Mouse (Mus musculus): ENCODE data around the gene Klhl26. TPM values are rescaled to one million over a fixed set of nuclear protein-coding genes. Genes with fewer than 3 reads are reported as not detected.
"Not testable (repeated sequence)": the region's sequence is repeated elsewhere in the genome, so short reads cannot be mapped to it uniquely, and the experiment has no call there.

Gene Klhl26
- 10 to 100 TPM; 39.1 to 42.8 (median 40.4) TPM for total RNA-seq (2022)

DNA sequence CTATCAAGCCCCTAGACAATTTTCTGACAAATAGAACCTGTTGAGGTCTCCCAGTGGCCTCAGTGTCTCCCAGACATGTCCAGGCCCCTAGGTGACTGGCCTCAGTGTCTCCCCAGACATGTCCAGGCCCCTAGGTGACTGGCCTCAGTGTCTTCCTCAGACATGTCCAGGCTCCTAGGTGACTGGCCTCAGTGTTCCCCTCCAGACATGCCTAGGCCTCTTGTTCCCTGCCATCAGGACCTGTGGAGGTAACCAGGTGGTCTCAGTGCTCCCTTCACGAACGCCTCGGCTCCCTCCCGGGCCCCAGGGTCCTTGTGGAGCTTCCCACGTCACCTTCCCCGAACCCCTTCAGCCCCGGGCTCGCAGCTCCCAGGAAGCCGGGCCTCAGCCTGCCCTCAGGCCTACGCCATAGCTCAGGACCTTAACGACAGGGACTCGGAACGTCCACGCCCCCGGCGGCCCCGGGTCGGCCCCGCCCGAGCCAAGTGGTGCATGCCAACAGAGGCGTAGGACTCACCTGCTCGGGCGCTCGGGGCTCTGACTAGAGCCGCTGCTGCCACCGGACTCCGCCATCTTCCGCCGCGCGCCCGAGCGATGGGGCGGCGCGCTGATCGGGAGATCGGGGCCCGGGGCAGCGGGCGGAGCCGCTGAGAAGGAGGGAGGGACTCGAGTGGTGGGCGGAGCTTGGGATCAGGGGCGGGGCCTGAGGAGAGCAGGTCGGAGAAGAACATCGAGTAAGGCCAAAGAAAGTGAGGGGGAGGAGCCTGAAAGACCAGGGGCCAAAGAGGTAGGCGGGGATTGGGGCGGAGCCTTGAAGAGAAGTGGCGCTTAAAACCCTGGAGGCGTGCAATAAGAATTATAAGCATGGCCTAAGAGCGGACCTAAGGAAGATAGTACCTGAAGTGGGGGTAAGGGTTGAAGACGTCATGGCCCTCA, at the start of gene Klhl26:
TSS of gene Klhl26 (minus strand) at position 636 of the 936 bp plus-strand sequence.
- peak; percentile 80 to 88 for DNase-seq (ENCODE audit: low spot score in 2 of 2)

- peak; percentile 90 to 96 for DNase-seq (ENCODE audit: low spot score in 2 of 2)
Observed at GRCm38 (mm10) chr8:70522592-70523403, 46.0 kb upstream of the Klhl26 start.

GRCm38 (mm10) chr8:70519606-70520005, 42.8 kb upstream of the Klhl26 start:
- DNase-seq (ENCODE audit: low spot score in 2 of 2) = no peak

DNA sequence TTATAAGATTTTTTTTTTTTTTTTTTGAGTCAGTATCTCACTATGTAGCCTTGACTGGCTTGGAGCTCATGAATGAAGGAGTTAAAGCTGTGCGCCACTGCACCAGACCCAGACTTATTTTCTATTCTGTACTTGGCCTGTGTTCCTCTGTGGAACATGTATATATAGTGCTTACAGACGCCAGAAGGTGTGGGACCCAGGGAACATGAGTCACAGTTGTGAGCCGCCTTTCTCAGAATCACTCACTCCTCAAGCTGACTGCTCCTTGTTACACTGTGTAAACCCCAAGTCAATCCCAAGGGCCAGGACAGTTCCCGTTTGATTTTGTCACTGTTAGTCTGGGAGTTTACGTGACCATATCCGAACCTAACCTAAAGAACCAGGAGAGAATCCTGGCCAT, 42.3 kb upstream of the Klhl26 start:
- DNase-seq (ENCODE audit: low spot score in 2 of 2) = no peak

DNA sequence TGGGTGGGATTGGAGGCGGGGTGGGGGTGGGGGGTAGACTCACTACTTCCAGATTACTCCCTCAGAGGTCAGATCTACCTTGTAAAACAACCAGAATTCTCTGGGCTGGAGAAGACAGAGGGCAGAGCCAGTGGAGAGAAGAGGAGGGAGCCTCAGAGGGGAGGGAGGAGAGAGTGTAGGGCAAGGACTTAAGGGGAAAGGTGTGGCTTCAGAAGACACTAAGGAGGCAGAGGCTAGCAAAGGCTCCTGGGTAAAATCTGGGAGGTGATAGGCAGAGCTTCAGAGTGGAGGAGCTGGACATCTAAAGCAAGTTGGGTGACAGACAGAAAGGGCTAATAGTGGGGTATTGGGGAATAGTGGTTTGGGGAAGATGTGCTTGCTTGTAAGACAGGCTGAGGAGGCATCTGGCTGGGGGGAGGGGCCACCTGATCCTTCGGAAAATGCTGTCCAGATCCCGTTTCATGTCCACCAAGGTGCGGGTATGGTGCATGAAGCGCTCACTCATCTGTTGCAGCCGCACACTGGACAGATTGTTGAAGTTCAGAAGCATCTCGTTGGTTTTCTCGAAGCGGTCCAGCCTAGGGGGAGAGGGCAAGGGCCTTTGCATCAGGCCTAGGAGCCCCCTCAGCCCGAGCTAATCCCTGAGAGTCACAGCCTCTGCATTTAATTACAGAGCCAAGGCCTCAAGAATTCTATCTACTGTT, 41.3 kb upstream of the Klhl26 start:
- no peak for DNase-seq (ENCODE audit: low spot score in 2 of 2)

DNA sequence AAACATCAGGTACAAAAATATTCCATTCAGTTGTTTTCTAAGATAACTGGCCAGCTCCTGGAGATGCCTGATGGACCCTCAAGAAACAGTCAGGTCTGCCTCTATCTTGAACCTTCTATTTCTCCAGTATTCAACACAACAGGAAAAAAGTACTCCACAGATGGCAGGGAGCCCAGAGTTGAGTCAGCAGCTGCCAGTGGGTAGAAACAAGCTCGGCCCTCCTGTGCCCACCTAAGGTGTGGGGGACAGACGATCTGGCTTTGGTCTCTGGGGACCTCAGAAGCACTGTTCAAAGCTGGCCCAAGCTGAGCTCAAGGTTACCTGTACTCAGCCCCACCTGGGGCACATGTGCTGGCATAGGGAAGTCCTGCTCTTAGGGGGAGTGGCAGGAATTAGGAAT, 36.7 kb upstream of the Klhl26 start:
- no peak for DNase-seq (ENCODE audit: low spot score in 2 of 2)

GRCm38 (mm10) chr8:70512253-70512903, 35.6 kb upstream of the Klhl26 start:
- DNase-seq (ENCODE audit: low spot score in 2 of 2) = no peak

- no peak for DNase-seq (ENCODE audit: low spot score in 2 of 2)
Observed at GRCm38 (mm10) chr8:70511770-70512169, 35.0 kb upstream of the Klhl26 start.

DNA sequence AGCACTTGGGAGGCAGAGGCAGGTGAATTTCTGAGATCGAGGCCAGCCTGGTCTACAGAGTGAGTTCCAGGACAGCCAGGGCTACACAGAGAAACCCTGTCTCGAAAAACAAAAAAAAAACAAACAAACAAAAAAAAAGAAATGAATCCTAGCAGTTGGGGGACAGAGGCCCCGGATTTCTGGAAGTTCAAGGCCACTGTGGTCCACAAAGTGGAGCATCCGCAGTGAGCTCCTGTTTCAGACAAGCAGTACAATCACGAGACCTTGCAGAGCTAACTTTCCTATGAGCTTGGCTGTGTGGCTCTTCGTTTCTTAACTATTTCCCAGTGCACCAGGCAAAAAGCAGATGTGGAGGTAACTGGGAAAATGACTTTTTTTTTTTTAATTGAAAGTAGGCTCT, 34.4 kb upstream of the Klhl26 start:
- not testable (repeated sequence) for DNase-seq (ENCODE audit: low spot score in 2 of 2)

DNA sequence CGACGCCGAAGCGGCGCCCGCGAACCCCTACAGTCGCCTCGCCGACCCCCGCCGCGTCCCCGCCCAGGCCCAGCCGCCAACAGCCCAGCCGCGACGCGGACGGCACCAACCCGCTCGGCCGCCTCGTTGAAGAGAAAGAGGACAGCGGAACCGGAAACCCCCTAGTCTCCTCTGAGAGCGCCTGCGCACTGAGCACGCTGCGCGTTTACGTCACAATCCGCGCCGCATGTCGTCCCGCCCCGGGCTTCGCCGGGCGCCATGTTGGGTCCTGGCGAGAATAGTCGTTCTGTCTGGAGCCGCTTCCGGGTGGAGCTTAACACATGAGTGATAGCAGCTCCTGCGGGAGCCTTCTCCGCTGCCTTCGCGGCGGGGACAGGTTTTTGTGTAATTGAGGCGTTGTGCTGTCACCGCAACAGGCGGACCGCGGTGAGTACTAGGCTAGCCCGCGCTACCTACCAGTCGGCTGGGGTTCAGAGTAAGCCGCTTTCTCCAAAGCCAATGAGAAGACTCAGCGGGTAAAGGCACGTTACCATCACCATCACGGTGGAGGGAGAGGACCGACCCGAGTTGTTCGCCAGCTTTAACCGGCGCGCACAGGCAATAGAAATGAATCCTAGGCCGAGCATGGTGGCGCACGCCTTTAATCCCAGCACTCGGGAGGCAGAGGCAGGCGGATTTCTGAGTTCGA, 33.6 kb upstream of the Klhl26 start, which contains the start of gene Uba52:
TSS of gene Uba52 (minus strand) at position 574 of the 688 bp plus-strand sequence.
- DNase-seq (ENCODE audit: low spot score in 2 of 2) = peak; percentile 93 to 96

DNA sequence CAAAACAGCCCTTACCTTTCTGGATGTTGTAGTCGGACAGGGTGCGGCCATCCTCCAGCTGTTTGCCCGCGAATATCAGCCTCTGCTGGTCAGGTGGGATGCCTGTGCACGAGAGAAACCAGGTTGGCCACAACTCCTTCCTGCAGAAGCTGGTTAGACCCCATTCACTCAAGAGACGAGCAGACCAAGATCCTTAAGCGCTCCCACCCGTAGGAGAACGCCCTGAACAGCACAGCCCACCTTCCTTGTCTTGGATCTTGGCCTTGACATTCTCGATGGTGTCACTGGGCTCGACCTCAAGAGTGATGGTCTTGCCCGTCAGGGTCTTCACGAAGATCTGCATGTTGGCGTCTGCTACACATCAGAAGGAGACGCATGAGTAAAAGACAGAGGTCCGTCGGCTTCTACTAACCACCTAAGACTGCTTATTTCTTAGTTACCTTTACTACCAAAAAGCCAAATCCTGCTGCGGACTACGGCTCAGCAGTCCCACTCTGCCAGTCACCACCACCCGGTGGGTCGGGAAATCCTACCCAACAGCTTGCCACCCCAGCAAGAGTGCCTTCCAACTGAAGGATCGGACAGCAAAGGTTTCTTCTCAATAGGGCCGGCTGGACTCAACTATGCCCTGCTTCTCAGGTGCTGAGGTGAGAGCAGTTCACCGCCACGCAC, 32.6 kb upstream of the Klhl26 start:
- no peak for DNase-seq (ENCODE audit: low spot score in 2 of 2)

DNA sequence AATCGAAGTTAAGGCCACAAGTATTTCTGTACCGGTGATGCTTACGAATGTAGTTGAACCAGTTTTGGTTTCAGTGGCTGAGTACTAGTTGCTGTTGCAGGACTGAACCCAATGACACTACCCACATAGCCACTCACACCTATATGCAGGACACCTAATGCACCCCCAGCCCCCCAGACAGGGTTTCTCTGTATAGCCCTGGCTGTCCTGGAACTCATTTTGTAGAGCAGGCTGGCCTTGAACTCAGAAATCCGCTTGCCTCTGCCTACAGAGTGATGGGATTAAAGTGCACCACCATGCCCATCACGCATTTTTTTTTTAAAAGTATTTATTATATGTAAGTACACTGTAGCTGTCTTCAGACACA, 30.2 kb upstream of the Klhl26 start:
- no peak for DNase-seq (ENCODE audit: low spot score in 2 of 2)

GRCm38 (mm10) chr8:70506328-70507026, 29.7 kb upstream of the Klhl26 start, which contains the start of gene Rex1bd:
Gene Rex1bd (minus strand): TSS chr8:70506752.
- DNase-seq (ENCODE audit: low spot score in 2 of 2) = peak; percentile 87 to 91

DNA sequence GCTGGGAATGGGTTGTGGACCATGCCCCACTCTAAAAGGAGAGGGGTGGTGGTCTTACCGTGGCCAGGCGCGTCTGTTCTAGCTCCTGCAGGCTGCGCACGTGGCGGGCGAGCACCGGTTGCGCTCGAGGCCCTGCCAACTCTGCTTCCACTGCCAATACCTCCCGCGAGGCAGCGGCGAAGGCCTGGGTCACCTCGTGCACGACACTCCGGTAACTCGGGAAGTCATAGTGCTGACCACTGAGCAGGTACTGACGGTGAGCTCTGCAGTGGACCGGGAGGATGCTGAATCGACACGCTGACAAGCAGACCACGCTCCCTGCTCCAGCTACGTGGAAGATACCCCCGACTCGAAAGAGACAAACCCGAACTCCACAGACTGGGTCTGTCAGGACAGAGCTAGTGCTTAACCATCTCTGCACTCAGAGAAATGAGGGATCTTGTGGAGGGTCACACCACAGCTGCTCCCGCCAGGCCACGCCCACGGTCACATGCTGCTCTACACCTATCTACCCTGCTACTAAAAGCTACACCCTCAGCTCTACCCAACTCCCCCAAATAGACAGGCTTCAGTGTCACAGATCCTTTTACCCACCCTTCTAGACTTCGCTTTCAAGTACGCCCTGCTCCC, 29.0 kb upstream of the Klhl26 start:
- DNase-seq (ENCODE audit: low spot score in 2 of 2) = peak in 1 of 2 experiments; percentile 56

- peak; percentile 58 to 61 for DNase-seq (ENCODE audit: low spot score in 2 of 2)
Observed at GRCm38 (mm10) chr8:70504851-70505250, 28.1 kb upstream of the Klhl26 start.

GRCm38 (mm10) chr8:70504291-70504716, 27.5 kb upstream of the Klhl26 start:
- no peak for DNase-seq (ENCODE audit: low spot score in 2 of 2)

DNA sequence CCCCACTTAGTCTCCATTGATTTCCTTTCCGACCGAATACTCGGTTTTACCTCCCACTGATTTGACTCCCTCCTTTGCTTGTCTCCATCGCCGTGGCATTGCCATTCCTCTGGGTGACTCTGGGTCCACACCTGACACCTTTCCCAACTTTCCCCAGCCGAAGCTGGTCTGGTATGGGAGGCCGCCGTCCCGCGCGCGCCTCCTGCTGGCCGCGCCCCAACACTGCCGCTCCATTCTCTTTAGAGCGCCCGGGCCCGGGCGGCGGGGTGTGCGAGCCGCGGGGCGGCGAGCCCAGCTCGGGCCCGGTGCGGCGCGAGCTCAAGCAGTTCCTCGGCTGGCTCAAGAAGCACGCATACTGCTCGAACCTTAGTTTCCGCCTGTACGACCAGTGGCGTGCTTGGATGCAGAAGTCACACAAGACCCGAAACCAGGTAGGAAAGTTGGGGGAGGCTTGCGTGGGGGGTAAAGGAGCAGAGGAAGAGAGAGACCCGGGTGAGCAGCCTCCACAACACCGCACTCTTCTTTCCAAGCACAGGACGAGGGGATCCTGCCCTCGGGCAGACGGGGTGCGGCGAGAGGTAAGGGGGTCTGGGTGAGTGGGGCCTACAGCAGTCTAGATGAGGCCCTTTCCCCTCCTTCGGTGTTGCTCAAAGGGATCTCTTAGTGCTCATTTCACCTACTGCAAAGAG, 26.4 kb upstream of the Klhl26 start:
- no peak for DNase-seq (ENCODE audit: low spot score in 2 of 2)

GRCm38 (mm10) chr8:70502540-70502939, 25.8 kb upstream of the Klhl26 start:
- no peak for DNase-seq (ENCODE audit: low spot score in 2 of 2)
